Mouse (Mus musculus) limb, embryonic 14.5 days (tissue): Measurements from ENCODE around the gene Adh7. TPM values are rescaled to one million over a fixed set of nuclear protein-coding genes. Genes with fewer than 3 reads are reported as not detected.

Source experiments
- ATAC-seq: fragments of 200-750 bp; cut with Nextera tagmentation; 2 replicates; pipeline ENCODE4 v1.8.0; 2017; ENCODE audit warnings: low read depth, moderate number of reproducible peaks, moderate TSS enrichment; ENCODE audit not compliant: low FRiP score
- DNase-seq: peaks from one replicate; pipeline ENCODE4 v3.0.0-alpha.2; 2015; ENCODE audit warnings: low spot score
- H3K27ac ChIP-seq: fragments of 300-500 bp; sonication (generic); replicated peaks from 2 replicates; pipeline ENCODE4 v1.5.1; 2014; ENCODE audit warnings: low read depth, mild to moderate bottlenecking, low read length, moderate library complexity, mixed read lengths
- H3K27me3 ChIP-seq: fragments of 300-500 bp; sonication (generic); 2 replicates; pipeline ENCODE4 v1.6.1; 2014; ENCODE audit warnings: low read length, mixed read lengths; ENCODE audit not compliant: control insufficient read depth, insufficient read depth
- H3K36me3 ChIP-seq: fragments of 300-500 bp; sonication (generic); 2 replicates; pipeline ENCODE4 v1.6.1; 2014; ENCODE audit warnings: mild to moderate bottlenecking, low read length, moderate library complexity, mixed read lengths; ENCODE audit not compliant: control insufficient read depth, insufficient read depth
- H3K4me1 ChIP-seq: fragments of 300-500 bp; sonication (generic); 2 replicates; pipeline ENCODE4 v1.6.1; 2014; ENCODE audit warnings: antibody characterized with exemption, low read length, mixed read lengths; ENCODE audit not compliant: control insufficient read depth, insufficient read depth
- H3K4me2 ChIP-seq: fragments of 300-500 bp; sonication (generic); replicated peaks from 2 replicates; pipeline ENCODE4 v1.6.1; 2014; ENCODE audit warnings: low read depth, mild to moderate bottlenecking, low read length, moderate library complexity; ENCODE audit not compliant: severe bottlenecking
- H3K4me3 ChIP-seq: fragments of 300-500 bp; sonication (generic); replicated peaks from 2 replicates; pipeline ENCODE4 v1.5.1; 2014; ENCODE audit warnings: low read length
- H3K9ac ChIP-seq: fragments of 300-500 bp; sonication (generic); 2 replicates; pipeline ENCODE4 v1.6.1; 2014; ENCODE audit warnings: mild to moderate bottlenecking, low read depth, low read length, moderate library complexity; ENCODE audit not compliant: severe bottlenecking
- H3K9me3 ChIP-seq: fragments of 300-500 bp; sonication (generic); 2 replicates; pipeline ENCODE4 v1.6.1; 2016; ENCODE audit warnings: low read length; ENCODE audit not compliant: control insufficient read depth
- POLR2A ChIP-seq: fragments of 200-500 bp; IDR thresholded peaks from 2 replicates; pipeline ENCODE4 v1.8.0; 2012; ENCODE audit warnings: inconsistent platforms, mild to moderate bottlenecking, moderate library complexity, borderline replicate concordance; ENCODE audit not compliant: insufficient read depth, insufficient read length; ENCODE audit errors: extremely low read depth
- WGBS: fragments of 180-500 bp; shearing (Covaris S2); extraction: QIAGEN DNeasy Blood & Tissue Kit; methylation state at CpG from one replicate; pipeline ENCODE4 v1.1.7; 2014; 5-methylcytosine and 5-hydroxymethylcytosine counted together
- polyA plus RNA-seq, 2 experiments: library from polyadenylated mRNA; depleted of rRNA in 1 of 2; stranded (reverse) in 1 of 2; unstranded in 1 of 2; fragments of >200 nt; fragmentation: Nextera tagmentation in 1 of 2; extraction: Ambion mirVana in 1 of 2; gene quantifications; 2 replicates each; pipeline versions ENCODE4 v1.2.1 to v1.2.3; 2012 to 2014

Gene Adh7
- polyA plus RNA-seq, 2 experiments: 0.77 to 1.9 TPM

DNA sequence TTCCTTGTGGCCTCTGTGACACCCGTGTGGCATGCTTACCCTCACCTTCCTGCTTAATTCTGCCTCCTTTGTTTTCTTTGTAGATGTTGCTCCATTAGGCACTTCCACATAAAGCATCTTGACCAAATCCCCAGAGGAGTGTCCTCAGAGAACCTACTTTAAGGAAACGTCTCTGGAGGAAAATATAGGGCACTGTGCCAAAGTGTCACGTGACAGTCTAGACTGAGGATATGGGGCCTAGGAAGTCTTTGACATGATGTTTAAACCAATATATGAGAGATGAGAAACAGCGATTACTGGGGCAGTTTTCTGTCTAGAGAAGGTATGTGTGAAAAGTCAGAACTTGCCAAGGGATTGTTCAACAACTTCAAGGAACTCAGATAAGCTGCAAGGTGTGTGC is 32.3 kb upstream of the Adh7 start:
- no peak for TF ChIP-seq POLR2A
- Histone ChIP-seq H3K9me3 (no peaks in the 10 kb centered on the region), H3K4me2 (no peak overlapping the region), H3K9ac (no peak overlapping the region), H3K27me3 (no peaks in the 10 kb centered on the region), H3K36me3 (no peaks in the 10 kb centered on the region), H3K4me3 (no peak overlapping the region), H3K4me1 (no peaks in the 10 kb centered on the region), H3K27ac (no peak overlapping the region)
- ATAC-seq: no peak
- no peak for DNase-seq
- 63% methylated on average over 4 of the region's 4 CpGs for WGBS

DNA sequence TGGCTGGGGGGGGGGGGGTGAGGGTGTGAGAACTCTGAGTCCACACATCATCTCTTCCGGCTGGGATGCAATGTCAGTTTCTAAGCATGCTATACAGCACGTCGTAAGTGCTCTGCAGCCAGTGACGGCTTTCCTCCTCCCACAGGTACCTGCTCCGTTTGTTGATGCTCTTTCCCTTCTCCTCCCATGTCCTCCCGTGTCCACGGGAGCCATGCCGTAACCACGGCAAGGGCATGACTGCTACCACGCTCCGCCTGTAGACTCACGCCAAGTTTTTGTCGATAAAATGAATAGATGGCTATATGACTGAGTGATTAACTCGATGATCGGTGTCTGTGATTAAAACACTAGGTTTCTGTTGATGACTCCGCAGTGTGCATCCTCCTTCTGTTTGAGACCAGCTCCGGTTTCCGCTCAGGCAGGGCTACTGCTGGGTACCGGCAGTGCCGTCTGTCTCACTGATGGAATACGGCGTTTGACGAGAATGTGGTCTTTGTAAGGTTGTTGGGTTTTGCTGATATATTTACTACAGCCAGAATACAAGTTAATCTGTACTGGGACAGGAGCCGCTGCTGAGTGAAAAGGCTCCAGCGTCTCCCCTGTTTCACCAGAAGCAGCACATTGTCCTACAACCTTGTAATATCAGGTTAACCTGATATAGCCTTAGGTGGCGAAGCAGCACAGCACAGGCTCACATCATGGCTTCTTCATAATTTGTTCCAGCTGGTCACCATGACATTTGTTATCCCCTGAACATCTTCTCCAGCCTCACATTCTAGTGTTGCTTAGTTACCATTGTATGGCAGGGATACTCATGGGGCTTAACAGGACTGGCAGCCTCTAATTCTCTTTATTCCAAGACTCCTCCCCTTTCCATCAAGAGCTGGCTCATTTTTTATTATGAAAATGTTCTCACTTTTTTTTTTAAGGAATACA is 31.3 kb upstream of the Adh7 start:
- DNase-seq (no peak), ATAC-seq (no peak)
- Histone ChIP-seq H3K4me3 (no peak overlapping the region), H3K27ac (no peak overlapping the region), H3K4me1 (no peaks in the 10 kb centered on the region), H3K9ac (no peak overlapping the region), H3K4me2 (no peak overlapping the region), H3K27me3 (no peaks in the 10 kb centered on the region), H3K9me3 (no peaks in the 10 kb centered on the region), H3K36me3 (no peaks in the 10 kb centered on the region)
- no peak for TF ChIP-seq POLR2A
- 92% methylated on average over 26 of the region's 26 CpGs for WGBS

DNA sequence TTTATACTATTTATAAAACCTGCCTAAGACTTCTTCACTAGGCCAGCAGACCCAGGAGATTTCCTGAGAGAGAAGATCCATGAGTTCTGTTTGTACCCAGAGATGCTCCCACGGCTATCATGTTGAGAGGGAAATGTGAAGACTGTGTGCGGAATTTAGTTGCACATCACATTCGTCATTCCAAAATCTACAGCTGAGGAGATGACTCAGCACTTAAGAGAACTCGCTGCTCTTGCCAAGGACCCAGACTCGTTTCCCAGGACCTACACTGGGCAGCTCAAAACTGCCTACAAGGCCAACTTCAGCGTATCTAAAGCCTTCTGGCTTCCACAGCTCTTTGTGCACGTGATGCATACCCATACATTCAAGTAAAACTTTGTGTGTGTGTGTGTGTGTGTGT is 25.3 kb upstream of the Adh7 start:
- no peak overlapping the region for H3K4me2 ChIP-seq
- 82% methylated on average over 7 of the region's 7 CpGs for WGBS
- DNase-seq: no peak
- H3K9me3 ChIP-seq: no peaks in the 10 kb centered on the region
- ATAC-seq: no peak
- no peak overlapping the region for H3K4me3 ChIP-seq
- no peaks in the 10 kb centered on the region for H3K36me3 ChIP-seq
- no peak overlapping the region for H3K27ac ChIP-seq
- no peaks in the 10 kb centered on the region for H3K27me3 ChIP-seq
- H3K9ac ChIP-seq: no peak overlapping the region
- no peak for TF ChIP-seq POLR2A
- no peaks in the 10 kb centered on the region for H3K4me1 ChIP-seq

GRCm38 (mm10) chr3:138193683-138194302 is 23.8 kb upstream of the Adh7 start, which contains the start of gene 4930579F01Rik:
4930579F01Rik (minus strand) TSS chr3:138193825.
- Histone ChIP-seq H3K9ac (no peak within 1 kb of the TSS), H3K36me3 (no peaks in the 10 kb centered on the region), H3K9me3 (no peaks in the 10 kb centered on the region), H3K27me3 (no peaks in the 10 kb centered on the region), H3K4me2 (no peak within 1 kb of the TSS), H3K4me3 (no peak within 1 kb of the TSS), H3K27ac (no peak within 1 kb of the TSS), H3K4me1 (no peaks in the 10 kb centered on the region)
- ATAC-seq (no peak), DNase-seq (no peak)
- 83% methylated on average over 15 of the region's 15 CpGs for WGBS
- TF ChIP-seq POLR2A: no peak

DNA sequence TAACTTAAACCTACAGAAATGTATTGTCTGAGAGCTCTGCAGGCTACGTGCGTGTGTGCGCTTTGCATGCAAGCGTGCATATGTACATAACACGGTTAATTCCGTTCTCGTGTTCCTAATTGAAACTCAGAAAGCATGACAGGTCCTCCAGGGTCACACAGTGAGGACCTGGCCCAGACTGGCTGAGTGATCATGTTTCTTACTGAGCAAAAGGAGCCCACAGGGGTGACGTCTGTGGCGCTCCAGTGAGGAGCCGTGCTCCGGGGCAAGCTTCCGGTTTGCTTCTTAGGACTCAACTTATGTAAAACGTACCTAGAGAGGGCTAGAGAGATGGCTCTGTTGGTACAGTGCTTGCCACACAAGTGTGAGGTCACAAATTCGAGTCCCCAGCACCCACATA is 20.5 kb upstream of the Adh7 start:
- H3K27me3 ChIP-seq: no peaks in the 10 kb centered on the region
- WGBS: 73% methylated on average over 14 of the region's 14 CpGs
- H3K4me3 ChIP-seq: no peak overlapping the region
- H3K36me3 ChIP-seq: no peaks in the 10 kb centered on the region
- no peak for ATAC-seq
- no peak overlapping the region for H3K4me2 ChIP-seq
- no peak for DNase-seq
- no peak for TF ChIP-seq POLR2A
- no peaks in the 10 kb centered on the region for H3K9me3 ChIP-seq
- H3K4me1 ChIP-seq: no peaks in the 10 kb centered on the region
- H3K27ac ChIP-seq: no peak overlapping the region
- H3K9ac ChIP-seq: no peak overlapping the region
